Mouse (Mus musculus) limb, embryonic 11.5 days (tissue): ENCODE data around the gene Fbxo3. TPM values are rescaled to one million over a fixed set of nuclear protein-coding genes. Genes with fewer than 3 reads are reported as not detected.
"Not testable (repeated sequence)": the region's sequence is repeated elsewhere in the genome, so short reads cannot be mapped to it uniquely, and the experiment has no call there.

Experiments
- ATAC-seq: fragments of 200-750 bp; cut with Nextera tagmentation; 2 replicates; pipeline ENCODE4 v1.8.0; 2017; ENCODE audit warnings: low read depth; ENCODE audit not compliant: insufficient number of reproducible peaks, low FRiP score, low TSS enrichment
- DNase-seq: peaks from one replicate; pipeline ENCODE4 v3.0.0-alpha.2; 2015; ENCODE audit warnings: low spot score
- H3K27ac ChIP-seq: fragments of 300-500 bp; sonication (generic); replicated peaks from 2 replicates; pipeline ENCODE4 v1.5.1; 2014; ENCODE audit warnings: low read depth, mild to moderate bottlenecking, low read length
- H3K27me3 ChIP-seq: fragments of 300-500 bp; sonication (generic); 2 replicates; pipeline ENCODE4 v1.6.1; 2014; ENCODE audit warnings: mild to moderate bottlenecking, low read length, mixed read lengths; ENCODE audit not compliant: control insufficient read depth, insufficient read depth
- H3K36me3 ChIP-seq: fragments of 300-500 bp; sonication (generic); 2 replicates; pipeline ENCODE4 v1.6.1; 2014; ENCODE audit warnings: mild to moderate bottlenecking, low read length, moderate library complexity, mixed read lengths; ENCODE audit not compliant: control insufficient read depth, insufficient read depth
- H3K4me1 ChIP-seq: fragments of 300-500 bp; sonication (generic); 2 replicates; pipeline ENCODE4 v1.6.1; 2014; ENCODE audit warnings: low read length, mixed read lengths; ENCODE audit not compliant: control insufficient read depth, insufficient read depth
- H3K4me2 ChIP-seq: fragments of 300-500 bp; sonication (generic); 2 replicates; pipeline ENCODE4 v1.6.1; 2014; ENCODE audit warnings: low read depth, mild to moderate bottlenecking, moderate library complexity; ENCODE audit not compliant: severe bottlenecking
- H3K4me3 ChIP-seq: fragments of 300-500 bp; sonication (generic); 2 replicates; pipeline ENCODE4 v1.5.1; 2014; ENCODE audit warnings: low read depth, low read length
- H3K9ac ChIP-seq: fragments of 300-500 bp; sonication (generic); 2 replicates; pipeline ENCODE4 v1.6.1; 2014; ENCODE audit warnings: mild to moderate bottlenecking, low read length
- H3K9me3 ChIP-seq: fragments of 300-500 bp; sonication (generic); 2 replicates; pipeline ENCODE4 v1.6.1; 2016; ENCODE audit warnings: low read length; ENCODE audit not compliant: control insufficient read depth
- WGBS: fragments of 180-500 bp; shearing (Covaris S2); extraction: QIAGEN DNeasy Blood & Tissue Kit; methylation state at CpG from one replicate; pipeline ENCODE4 v1.1.7; 2014; 5-methylcytosine and 5-hydroxymethylcytosine counted together
- polyA plus RNA-seq: library from polyadenylated mRNA; unstranded; fragments of >200 nt; fragmentation: Nextera tagmentation; extraction: Ambion mirVana; gene quantifications from 2 replicates; pipeline ENCODE4 v1.2.1, GENCODE M21; 2014

Gene Fbxo3
- polyA plus RNA-seq, 1 experiment from 2014 or later, result 53.0 TPM

DNA sequence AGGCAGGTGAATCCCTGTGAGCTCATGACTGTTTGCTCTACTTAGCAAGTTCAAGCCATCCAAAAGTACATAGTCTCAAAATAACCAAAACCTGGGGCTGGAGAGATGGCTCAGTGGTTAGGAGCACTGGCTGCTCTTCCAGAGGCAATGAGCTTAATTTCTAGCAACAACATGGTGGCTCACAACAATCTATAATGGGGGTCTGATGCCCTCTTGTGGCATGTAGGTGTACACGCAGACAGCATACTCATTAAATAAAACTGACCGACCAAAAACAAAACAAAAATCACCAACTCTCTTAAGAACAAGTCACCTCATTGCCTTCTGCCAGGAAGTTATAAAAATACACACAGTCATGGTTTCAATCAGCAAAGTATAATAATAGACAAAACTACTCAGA lies 26.4 kb upstream of the Fbxo3 start:
- ATAC-seq (no peak), DNase-seq (no peak)
- Histone ChIP-seq H3K9me3 (no peaks in the 10 kb centered on the region), H3K4me3 (no peak overlapping the region), H3K9ac (no peak overlapping the region), H3K27me3 (no peaks in the 10 kb centered on the region), H3K4me1 (no peaks in the 10 kb centered on the region), H3K4me2 (no peak overlapping the region), H3K36me3 (no peaks in the 10 kb centered on the region), H3K27ac (no peak overlapping the region)
- 22% methylated on average over 2 of the region's 2 CpGs for WGBS

GRCm38 (mm10) chr2:104001861-104002260 lies 25.7 kb upstream of the Fbxo3 start:
- no peaks in the 10 kb centered on the region for H3K36me3 ChIP-seq
- H3K4me1 ChIP-seq, result no peaks in the 10 kb centered on the region
- no peak for ATAC-seq
- no peaks in the 10 kb centered on the region for H3K9me3 ChIP-seq
- no peaks in the 10 kb centered on the region for H3K27me3 ChIP-seq
- WGBS, result 78% methylated on average over 4 of the region's 4 CpGs
- H3K4me3 ChIP-seq, result no peak overlapping the region
- no peak overlapping the region for H3K9ac ChIP-seq
- H3K4me2 ChIP-seq, result no peak overlapping the region
- DNase-seq, result no peak
- no peak overlapping the region for H3K27ac ChIP-seq

- no peak overlapping the region for H3K4me3 ChIP-seq
- no peaks in the 10 kb centered on the region for H3K27me3 ChIP-seq
- H3K4me1 ChIP-seq, result no peaks in the 10 kb centered on the region
- no peak for ATAC-seq
- no peak overlapping the region for H3K4me2 ChIP-seq
- WGBS, result 32% methylated on average over 16 of the region's 16 CpGs
- no peak overlapping the region for H3K9ac ChIP-seq
- no peak overlapping the region for H3K27ac ChIP-seq
- H3K9me3 ChIP-seq, result no peaks in the 10 kb centered on the region
- H3K36me3 ChIP-seq, result no peaks in the 10 kb centered on the region
- peak; percentile 63 for DNase-seq
Measured at GRCm38 (mm10) chr2:104002711-104003413, 24.7 kb upstream of the Fbxo3 start.

DNA sequence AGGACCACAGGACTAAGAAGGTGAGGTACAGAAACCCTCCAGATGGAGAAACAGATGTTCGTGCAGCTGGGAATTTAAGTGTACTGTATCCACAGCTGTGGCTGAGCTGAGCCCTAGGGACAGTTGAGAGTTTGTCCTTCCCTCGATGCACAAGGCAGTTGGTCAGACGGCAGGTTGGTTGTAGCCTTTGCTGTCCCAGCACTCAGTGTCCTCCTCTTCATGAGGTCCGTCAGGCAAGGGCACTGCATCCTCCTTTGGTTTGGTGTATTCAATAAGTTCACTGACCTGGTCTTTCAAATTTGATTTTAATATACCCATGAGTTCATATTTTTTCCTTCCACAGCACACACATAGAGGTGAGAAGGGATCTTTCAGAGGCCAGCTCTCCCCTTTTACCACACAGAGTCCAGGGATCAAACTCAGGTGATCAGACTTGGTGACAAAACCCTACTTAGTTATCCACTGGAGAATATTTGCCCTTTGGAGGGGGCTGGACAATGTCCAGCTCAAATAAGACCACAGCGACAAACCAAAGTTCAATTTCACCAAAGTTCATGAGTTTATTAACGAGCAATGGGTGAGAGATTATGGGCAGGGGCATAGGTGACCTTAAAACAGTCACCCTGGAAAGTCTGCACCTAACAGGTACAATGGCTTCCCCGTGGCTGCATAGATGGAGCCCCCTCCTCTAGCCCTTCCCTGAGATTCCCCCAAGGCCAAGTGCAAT lies 19.6 kb upstream of the Fbxo3 start:
- Histone ChIP-seq H3K27ac (no peak overlapping the region), H3K4me3 (no peak overlapping the region), H3K9ac (no peak overlapping the region), H3K27me3 (no peaks in the 10 kb centered on the region), H3K9me3 (no peaks in the 10 kb centered on the region), H3K4me2 (no peak overlapping the region), H3K4me1 (no peaks in the 10 kb centered on the region), H3K36me3 (no peaks in the 10 kb centered on the region)
- 86% methylated on average over 7 of the region's 7 CpGs for WGBS
- ATAC-seq, result no peak
- DNase-seq, result no peak

- H3K4me1 ChIP-seq, H3K36me3 ChIP-seq, H3K9ac ChIP-seq, H3K4me2 ChIP-seq, H3K4me3 ChIP-seq, H3K9me3 ChIP-seq, H3K27ac ChIP-seq, ATAC-seq, H3K27me3 ChIP-seq, DNase-seq: not testable (repeated sequence)
- 94% methylated on average over 3 of the region's 3 CpGs for WGBS
Measured at GRCm38 (mm10) chr2:104008853-104009252, 18.7 kb upstream of the Fbxo3 start.

DNA sequence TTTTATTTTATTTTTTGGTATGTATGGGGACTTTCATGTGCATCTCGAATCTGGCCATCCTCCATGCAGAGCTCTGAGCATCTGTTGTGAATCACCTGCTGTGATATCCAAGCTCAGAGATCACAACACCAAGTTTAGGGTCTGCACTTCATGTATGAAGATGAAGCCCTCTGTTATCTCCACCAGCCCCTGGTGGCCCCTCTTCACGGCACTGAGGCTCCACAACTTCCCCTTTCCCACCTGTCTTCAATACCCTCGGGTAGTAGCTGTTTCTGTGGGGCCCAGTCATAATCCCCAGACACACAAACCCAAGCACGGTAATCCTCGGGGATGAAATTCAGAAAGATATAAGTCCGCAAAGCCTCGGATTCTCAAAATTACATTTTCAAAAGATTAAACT lies 4.4 kb upstream of the Fbxo3 start:
- Histone ChIP-seq H3K4me2 (no peak overlapping the region), H3K36me3 (no peaks in the 10 kb centered on the region), H3K27me3 (no peaks in the 10 kb centered on the region), H3K9ac (no peak overlapping the region), H3K4me3 (no peak overlapping the region), H3K9me3 (no peaks in the 10 kb centered on the region), H3K4me1 (no peaks in the 10 kb centered on the region), H3K27ac (no peak overlapping the region)
- DNase-seq (no peak), ATAC-seq (no peak)
- 85% methylated on average over 7 of the region's 7 CpGs for WGBS

- Histone ChIP-seq H3K27ac (no peak overlapping the region), H3K9ac (no peak overlapping the region), H3K4me3 (no peak overlapping the region), H3K27me3 (no peaks in the 10 kb centered on the region), H3K4me2 (no peak overlapping the region), H3K4me1 (peaks cover 8% of the 10 kb centered on the region; the same call in 1 of the 2 replicates), H3K36me3 (no peaks in the 10 kb centered on the region), H3K9me3 (no peaks in the 10 kb centered on the region)
- no peak for ATAC-seq
- DNase-seq, result no peak
- WGBS, result 85% methylated on average over 4 of the region's 4 CpGs
Measured at GRCm38 (mm10) chr2:104024656-104025055, 2.9 kb upstream of the Fbxo3 start.

DNA sequence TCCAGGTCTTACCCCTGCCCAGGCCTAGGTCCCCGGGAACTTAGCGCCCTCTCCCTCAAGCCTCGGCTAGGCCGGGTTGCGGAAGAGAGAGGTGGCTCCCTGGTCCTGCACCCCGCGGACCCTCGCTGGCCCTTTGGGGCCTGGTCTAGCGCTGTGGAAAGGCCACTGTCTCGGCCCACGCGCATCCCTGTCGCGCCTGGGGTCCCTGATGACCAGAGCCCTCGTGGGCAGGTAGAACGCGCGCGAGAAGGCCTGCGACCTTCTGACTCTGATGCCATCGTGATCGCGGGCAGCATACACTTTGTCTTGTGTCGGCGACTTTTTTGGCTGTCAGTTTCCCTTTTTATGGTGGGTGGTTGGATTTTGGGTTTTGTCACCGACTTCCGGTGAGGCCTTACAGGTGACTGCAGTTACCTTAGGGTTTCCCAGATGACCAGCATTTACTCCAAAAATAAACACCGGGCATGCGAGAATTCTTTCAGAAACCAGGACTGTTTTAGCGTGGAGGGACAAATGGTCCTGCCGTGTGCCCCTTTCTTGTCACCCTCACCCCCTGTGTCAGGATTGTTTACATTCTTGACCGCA lies 710 bp downstream of the Fbxo3 start, which contains the start of gene 4931422A03Rik:
Gene 4931422A03Rik (minus strand): TSS at position 223 of the 585 bp plus-strand sequence.
- Histone ChIP-seq H3K27me3 (no peaks in the 10 kb centered on the region), H3K4me1 (peaks cover 8% of the 10 kb centered on the region; the same call in 1 of the 2 replicates), H3K9me3 (no peaks in the 10 kb centered on the region), H3K4me3 (peak within 1 kb of the TSS; percentile 99), H3K9ac (peak within 1 kb of the TSS; percentile 95), H3K36me3 (no peaks in the 10 kb centered on the region), H3K4me2 (peak within 1 kb of the TSS; percentile 57), H3K27ac (no peak within 1 kb of the TSS)
- DNase-seq (no peak), ATAC-seq (peak; percentile 58; the same call in 1 of the 2 replicates)
- WGBS, result 1% methylated on average over 32 of the region's 32 CpGs
